Mouse (Mus musculus): ENCODE measurements around the gene Nt5dc2. TPM values are rescaled to one million over a fixed set of nuclear protein-coding genes. Genes with fewer than 3 reads are reported as not detected.
A peak's percentile ranks its signal among the peaks of the same experiment; 100 is the strongest.

The Nt5dc2 gene
- 192 and 222 TPM in 2 replicates for polyA plus RNA-seq (2015; fragmentation: Nextera tagmentation; extraction: Ambion mirVana)

- Histone ChIP-seq H3K27me3 (replicated peaks; ENCODE audit: control insufficient read depth, insufficient read depth, low read length) (no peaks in the 10 kb centered on the region), H3K36me3 (ENCODE audit: control insufficient read depth, insufficient read depth, low read length) (no peaks in the 10 kb centered on the region), H3K9ac (ENCODE audit: low read depth, low read length) (peak within 1 kb of the TSS; percentile 72), H3K4me2 (ENCODE audit: low read length) (peak within 1 kb of the TSS; percentile 57), H3K4me3 (ENCODE audit: low read length) (peak within 1 kb of the TSS; percentile 55), H3K9me3 (ENCODE audit: control insufficient read depth, low read length) (no peaks in the 10 kb centered on the region), H3K4me1 (ENCODE audit: control insufficient read depth, insufficient read depth, low read depth, low read length) (peaks cover 43% of the 10 kb centered on the region), H3K27ac (ENCODE audit: low read depth, low read length) (peak within 1 kb of the TSS; percentile 90)
- peak; percentile 81 for ATAC-seq
- WGBS: 5% methylated on average over 42 of the region's 63 CpGs
Measured at GRCm38 (mm10) chr14:31130236-31131220, at the start of gene Nt5dc2. Gene Nt5dc2, plus strand, starts transcription at chr14:31131053.

GRCm38 (mm10) chr14:31081147-31081546 is 49.7 kb upstream of the Nt5dc2 start:
- peaks cover 26% of the 10 kb centered on the region for H3K36me3 ChIP-seq (ENCODE audit: control insufficient read depth, insufficient read depth, low read length)
- no peak overlapping the region for H3K4me2 ChIP-seq (ENCODE audit: low read length)
- H3K27ac ChIP-seq (ENCODE audit: low read depth, low read length): no peak overlapping the region
- no peaks in the 10 kb centered on the region for H3K27me3 ChIP-seq (replicated peaks; ENCODE audit: control insufficient read depth, insufficient read depth, low read length)
- H3K4me1 ChIP-seq (ENCODE audit: control insufficient read depth, insufficient read depth, low read depth, low read length): no peaks in the 10 kb centered on the region
- H3K4me3 ChIP-seq (ENCODE audit: low read length): no peak overlapping the region
- ATAC-seq: no peak
- no peaks in the 10 kb centered on the region for H3K9me3 ChIP-seq (ENCODE audit: control insufficient read depth, low read length)
- no peak overlapping the region for H3K9ac ChIP-seq (ENCODE audit: low read depth, low read length)

GRCm38 (mm10) chr14:31087433-31087832 is 43.4 kb upstream of the Nt5dc2 start:
- H3K27ac ChIP-seq (ENCODE audit: low read depth, low read length): no peak overlapping the region
- H3K4me3 ChIP-seq (ENCODE audit: low read length): no peak overlapping the region
- no peak for ATAC-seq
- 86% methylated on average over 6 of the region's 6 CpGs for WGBS
- no peaks in the 10 kb centered on the region for H3K27me3 ChIP-seq (replicated peaks; ENCODE audit: control insufficient read depth, insufficient read depth, low read length)
- no peaks in the 10 kb centered on the region for H3K9me3 ChIP-seq (ENCODE audit: control insufficient read depth, low read length)
- no peak overlapping the region for H3K4me2 ChIP-seq (ENCODE audit: low read length)
- H3K4me1 ChIP-seq (ENCODE audit: control insufficient read depth, insufficient read depth, low read depth, low read length): no peaks in the 10 kb centered on the region
- H3K36me3 ChIP-seq (ENCODE audit: control insufficient read depth, insufficient read depth, low read length): peaks cover 41% of the 10 kb centered on the region
- no peak overlapping the region for H3K9ac ChIP-seq (ENCODE audit: low read depth, low read length)

GRCm38 (mm10) chr14:31088515-31088914 is 42.3 kb upstream of the Nt5dc2 start:
- H3K27ac ChIP-seq (ENCODE audit: low read depth, low read length): no peak overlapping the region
- H3K9ac ChIP-seq (ENCODE audit: low read depth, low read length): no peak overlapping the region
- H3K27me3 ChIP-seq (replicated peaks; ENCODE audit: control insufficient read depth, insufficient read depth, low read length): no peaks in the 10 kb centered on the region
- 97% methylated on average over 2 of the region's 2 CpGs for WGBS
- no peaks in the 10 kb centered on the region for H3K4me1 ChIP-seq (ENCODE audit: control insufficient read depth, insufficient read depth, low read depth, low read length)
- peaks cover 39% of the 10 kb centered on the region for H3K36me3 ChIP-seq (ENCODE audit: control insufficient read depth, insufficient read depth, low read length)
- H3K4me3 ChIP-seq (ENCODE audit: low read length): no peak overlapping the region
- no peaks in the 10 kb centered on the region for H3K9me3 ChIP-seq (ENCODE audit: control insufficient read depth, low read length)
- no peak for ATAC-seq
- H3K4me2 ChIP-seq (ENCODE audit: low read length): no peak overlapping the region

- Histone ChIP-seq H3K27ac (ENCODE audit: low read depth, low read length) (no peak overlapping the region), H3K27me3 (replicated peaks; ENCODE audit: control insufficient read depth, insufficient read depth, low read length) (no peaks in the 10 kb centered on the region), H3K9ac (ENCODE audit: low read depth, low read length) (no peak overlapping the region), H3K36me3 (ENCODE audit: control insufficient read depth, insufficient read depth, low read length) (peaks cover 35% of the 10 kb centered on the region), H3K9me3 (ENCODE audit: control insufficient read depth, low read length) (no peaks in the 10 kb centered on the region), H3K4me3 (ENCODE audit: low read length) (no peak overlapping the region), H3K4me1 (ENCODE audit: control insufficient read depth, insufficient read depth, low read depth, low read length) (no peaks in the 10 kb centered on the region), H3K4me2 (ENCODE audit: low read length) (no peak overlapping the region)
- WGBS: 91% methylated on average over 1 of the region's 1 CpGs
- ATAC-seq: no peak
Measured at GRCm38 (mm10) chr14:31089918-31090317, 40.9 kb upstream of the Nt5dc2 start.

GRCm38 (mm10) chr14:31105156-31105555 is 25.7 kb upstream of the Nt5dc2 start:
- no peaks in the 10 kb centered on the region for H3K27me3 ChIP-seq (replicated peaks; ENCODE audit: control insufficient read depth, insufficient read depth, low read length)
- H3K4me1 ChIP-seq (ENCODE audit: control insufficient read depth, insufficient read depth, low read depth, low read length): no peaks in the 10 kb centered on the region
- H3K4me2 ChIP-seq (ENCODE audit: low read length): no peak overlapping the region
- no peak overlapping the region for H3K9ac ChIP-seq (ENCODE audit: low read depth, low read length)
- H3K36me3 ChIP-seq (ENCODE audit: control insufficient read depth, insufficient read depth, low read length): peaks cover 17% of the 10 kb centered on the region
- H3K27ac ChIP-seq (ENCODE audit: low read depth, low read length): no peak overlapping the region
- H3K9me3 ChIP-seq (ENCODE audit: control insufficient read depth, low read length): no peaks in the 10 kb centered on the region
- no peak for ATAC-seq
- H3K4me3 ChIP-seq (ENCODE audit: low read length): no peak overlapping the region
- 93% methylated on average over 2 of the region's 2 CpGs for WGBS

- ATAC-seq: no peak
- no peak overlapping the region for H3K27ac ChIP-seq (ENCODE audit: low read depth, low read length)
- 84% methylated on average over 3 of the region's 3 CpGs for WGBS
- H3K4me3 ChIP-seq (ENCODE audit: low read length): no peak overlapping the region
- H3K4me2 ChIP-seq (ENCODE audit: low read length): no peak overlapping the region
- H3K27me3 ChIP-seq (replicated peaks; ENCODE audit: control insufficient read depth, insufficient read depth, low read length): no peaks in the 10 kb centered on the region
- H3K9me3 ChIP-seq (ENCODE audit: control insufficient read depth, low read length): no peaks in the 10 kb centered on the region
- no peak overlapping the region for H3K9ac ChIP-seq (ENCODE audit: low read depth, low read length)
- peaks cover 16% of the 10 kb centered on the region for H3K36me3 ChIP-seq (ENCODE audit: control insufficient read depth, insufficient read depth, low read length)
- no peaks in the 10 kb centered on the region for H3K4me1 ChIP-seq (ENCODE audit: control insufficient read depth, insufficient read depth, low read depth, low read length)
Measured at GRCm38 (mm10) chr14:31110613-31111012, 20.2 kb upstream of the Nt5dc2 start.

- Histone ChIP-seq H3K9ac (ENCODE audit: low read depth, low read length) (no peak overlapping the region), H3K9me3 (ENCODE audit: control insufficient read depth, low read length) (no peaks in the 10 kb centered on the region), H3K4me1 (ENCODE audit: control insufficient read depth, insufficient read depth, low read depth, low read length) (no peaks in the 10 kb centered on the region), H3K4me3 (ENCODE audit: low read length) (no peak overlapping the region), H3K27ac (ENCODE audit: low read depth, low read length) (no peak overlapping the region), H3K4me2 (ENCODE audit: low read length) (no peak overlapping the region), H3K27me3 (replicated peaks; ENCODE audit: control insufficient read depth, insufficient read depth, low read length) (no peaks in the 10 kb centered on the region), H3K36me3 (ENCODE audit: control insufficient read depth, insufficient read depth, low read length) (peaks cover 5% of the 10 kb centered on the region; the same call in 1 of the 2 replicates)
- WGBS: 85% methylated on average over 5 of the region's 5 CpGs
- ATAC-seq: no peak
Measured at GRCm38 (mm10) chr14:31112187-31112586, 18.7 kb upstream of the Nt5dc2 start.

- no peak overlapping the region for H3K9ac ChIP-seq (ENCODE audit: low read depth, low read length)
- WGBS: 83% methylated on average over 3 of the region's 3 CpGs
- peaks cover 7% of the 10 kb centered on the region; the same call in 1 of the 2 replicates for H3K36me3 ChIP-seq (ENCODE audit: control insufficient read depth, insufficient read depth, low read length)
- H3K4me3 ChIP-seq (ENCODE audit: low read length): no peak overlapping the region
- H3K4me1 ChIP-seq (ENCODE audit: control insufficient read depth, insufficient read depth, low read depth, low read length): no peaks in the 10 kb centered on the region
- H3K27me3 ChIP-seq (replicated peaks; ENCODE audit: control insufficient read depth, insufficient read depth, low read length): no peaks in the 10 kb centered on the region
- ATAC-seq: no peak
- no peaks in the 10 kb centered on the region for H3K9me3 ChIP-seq (ENCODE audit: control insufficient read depth, low read length)
- H3K4me2 ChIP-seq (ENCODE audit: low read length): no peak overlapping the region
- no peak overlapping the region for H3K27ac ChIP-seq (ENCODE audit: low read depth, low read length)
Measured at GRCm38 (mm10) chr14:31114011-31114410, 16.8 kb upstream of the Nt5dc2 start.

Measured in hindbrain, embryonic 16.5 days (tissue).